In the genomic region with DNA sequence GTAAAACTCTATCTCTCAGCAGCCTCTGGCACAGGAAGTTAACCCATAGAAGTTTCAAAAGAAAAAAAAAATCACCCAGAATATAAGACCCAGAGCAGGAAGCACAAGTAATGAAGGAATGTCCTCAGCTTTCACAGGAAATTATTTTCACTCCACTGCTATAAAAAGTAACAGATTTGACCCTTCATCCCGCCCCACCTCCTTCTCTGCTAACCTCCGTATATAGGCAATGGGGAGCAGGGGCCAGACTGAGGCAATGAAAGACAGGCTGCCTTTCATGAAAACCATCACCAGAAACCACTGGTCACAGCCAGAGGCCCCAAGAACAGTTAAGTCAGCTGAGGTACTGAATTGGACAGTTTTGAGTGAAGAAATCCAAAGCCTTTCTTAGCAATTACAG, we compare ENCODE assay signal across 22 mouse cellular contexts.
DNase-seq lines count a peak whose midpoint lies in the region; ATAC-seq and TF ChIP-seq lines count a peak whose summit lies in the region.
"Had no signal": no experiment of that assay in that cellular context is flagged by ENCODE, and none has a peak within 500 bp of the region (broad histone marks: within the 10 kb centered on the region; RNA-seq: fewer than 3 reads in every experiment).

No protein-coding gene starts in this region.

- H3K4me3 ChIP-seq in kidney, embryonic 15.5 days (replicated peaks), result no peak overlapping the region
- no peak overlapping the region for H3K4me3 ChIP-seq in embryonic facial prominence, embryonic 10.5 days
- no peak overlapping the region for H3K4me3 ChIP-seq in embryonic facial prominence, embryonic 15.5 days (replicated peaks)
- H3K4me3 ChIP-seq in limb, embryonic 14.5 days (replicated peaks; ENCODE audit: low read length), result no peak overlapping the region
- H3K4me3 ChIP-seq: heart, embryonic 10.5 days had no signal

- WGBS in kidney, embryonic 15.5 days, result 38% methylated on average over 2 of the region's 2 CpGs
- 27% methylated on average over 2 of the region's 2 CpGs for WGBS in embryonic facial prominence, embryonic 10.5 days
- WGBS in embryonic facial prominence, embryonic 15.5 days, result 30% methylated on average over 2 of the region's 2 CpGs
- WGBS in limb, embryonic 14.5 days, result 21% methylated on average over 2 of the region's 2 CpGs

- TF ChIP-seq POLR2A in limb, embryonic 14.5 days (IDR thresholded peaks at IDR 0.05; ENCODE audit: borderline replicate concordance, extremely low read depth, insufficient read depth, insufficient read length), result no peak

- ATAC-seq in kidney, embryonic 15.5 days (replicated peaks; ENCODE audit: low FRiP score), result no peak
- no peak for ATAC-seq in embryonic facial prominence, embryonic 15.5 days (ENCODE audit: insufficient number of reproducible peaks, low FRiP score, low TSS enrichment, low read depth)
- ATAC-seq in limb, embryonic 14.5 days (ENCODE audit: low FRiP score, low read depth), result peak; percentile 57
- ATAC-seq: forebrain, embryonic 14.5 days; intestine, embryonic 16.5 days; midbrain, embryonic 16.5 days had no signal

- H3K9ac ChIP-seq in kidney, embryonic 15.5 days, result no peak overlapping the region
- no peak overlapping the region for H3K9ac ChIP-seq in embryonic facial prominence, embryonic 15.5 days
- no peak overlapping the region for H3K9ac ChIP-seq in limb, embryonic 14.5 days (ENCODE audit: low read depth, low read length, severe bottlenecking)
- H3K9ac ChIP-seq: hindbrain, embryonic 14.5 days had no signal

- DNase-seq in kidney, adult 11 months, result no peak
- peak; percentile 62 for DNase-seq in embryonic facial prominence, embryonic 10.5 days (ENCODE audit: low spot score)
- DNase-seq in limb, embryonic 14.5 days (ENCODE audit: low spot score), result peak; percentile 27
- no peak for DNase-seq in ovary, postnatal 10 days (ENCODE audit: low spot score)
- DNase-seq in ovary, postnatal 36 days (ENCODE audit: low spot score), result no peak
- DNase-seq: adrenal gland, adult 2 months; cerebellum, adult 9-10 months; gastrocnemius, postnatal 36 days; heart, postnatal 10 days; layer of hippocampus, adult 9-11 months; lung, adult 18-20 months; lung, postnatal 36 days; retina, postnatal 1 day; thymus, postnatal 14 days had no signal

- peak overlapping the region; percentile 59; the same call in 1 of the 2 replicates for H3K27ac ChIP-seq in kidney, embryonic 15.5 days
- peak overlapping the region; percentile 54; the same call in 1 of the 2 replicates for H3K27ac ChIP-seq in embryonic facial prominence, embryonic 10.5 days (replicated peaks)
- H3K27ac ChIP-seq in embryonic facial prominence, embryonic 15.5 days (replicated peaks), result 0 out of 2 replicates have a peak overlapping the region, but pooled peaks have one; percentile 18
- 0 out of 2 replicates have a peak overlapping the region, but pooled peaks have one; percentile 46 for H3K27ac ChIP-seq in limb, embryonic 14.5 days (replicated peaks; ENCODE audit: low read depth, low read length)
- H3K27ac ChIP-seq: heart, embryonic 10.5 days; hindbrain, embryonic 14.5 days had no signal

- H3K4me1 ChIP-seq in kidney, embryonic 15.5 days, result peaks cover 22% of the 10 kb centered on the region
- peaks cover 34% of the 10 kb centered on the region for H3K4me1 ChIP-seq in embryonic facial prominence, embryonic 10.5 days
- H3K4me1 ChIP-seq in embryonic facial prominence, embryonic 15.5 days, result no peaks in the 10 kb centered on the region
- peaks cover 12% of the 10 kb centered on the region for H3K4me1 ChIP-seq in limb, embryonic 14.5 days (ENCODE audit: control insufficient read depth, insufficient read depth, low read length)
- H3K4me1 ChIP-seq: heart, embryonic 10.5 days had no signal

- no peaks in the 10 kb centered on the region for H3K36me3 ChIP-seq in kidney, embryonic 15.5 days
- no peaks in the 10 kb centered on the region for H3K36me3 ChIP-seq in embryonic facial prominence, embryonic 10.5 days (replicated peaks)
- no peaks in the 10 kb centered on the region for H3K36me3 ChIP-seq in embryonic facial prominence, embryonic 15.5 days
- no peaks in the 10 kb centered on the region for H3K36me3 ChIP-seq in limb, embryonic 14.5 days (ENCODE audit: control insufficient read depth, insufficient read depth, low read length)
- H3K36me3 ChIP-seq: heart, embryonic 10.5 days had no signal

- no peaks in the 10 kb centered on the region for H3K27me3 ChIP-seq in kidney, embryonic 15.5 days
- H3K27me3 ChIP-seq in embryonic facial prominence, embryonic 10.5 days (replicated peaks; ENCODE audit: low read depth, poor library complexity, severe bottlenecking), result no peaks in the 10 kb centered on the region
- H3K27me3 ChIP-seq in embryonic facial prominence, embryonic 15.5 days, result no peaks in the 10 kb centered on the region
- no peaks in the 10 kb centered on the region for H3K27me3 ChIP-seq in limb, embryonic 14.5 days (ENCODE audit: control insufficient read depth, insufficient read depth, low read length)

- no peaks in the 10 kb centered on the region for H3K9me3 ChIP-seq in kidney, embryonic 15.5 days (replicated peaks)
- H3K9me3 ChIP-seq in embryonic facial prominence, embryonic 10.5 days, result no peaks in the 10 kb centered on the region
- H3K9me3 ChIP-seq in embryonic facial prominence, embryonic 15.5 days (replicated peaks), result no peaks in the 10 kb centered on the region
- no peaks in the 10 kb centered on the region for H3K9me3 ChIP-seq in limb, embryonic 14.5 days (ENCODE audit: control insufficient read depth, low read length)
- H3K9me3 ChIP-seq: heart, embryonic 10.5 days had no signal

- no peak overlapping the region for H3K4me2 ChIP-seq in kidney, embryonic 15.5 days
- H3K4me2 ChIP-seq in embryonic facial prominence, embryonic 15.5 days (replicated peaks), result no peak overlapping the region
- no peak overlapping the region for H3K4me2 ChIP-seq in limb, embryonic 14.5 days (replicated peaks; ENCODE audit: low read depth, low read length, severe bottlenecking)
- H3K4me2 ChIP-seq: hindbrain, embryonic 14.5 days; liver, embryonic 11.5 days had no signal

Comparison
In these comparisons a context has a peak if more than half of its experiments do, and no peak if none do; other contexts are left out.
1. DNase-seq: peak in embryonic facial prominence, embryonic 10.5 days (single experiment) and limb, embryonic 14.5 days (single experiment); none in kidney, adult 11 months (single experiment), ovary, postnatal 10 days (single experiment) and ovary, postnatal 36 days (single experiment).
2. Peak in every context shown above with its lines, with median percentiles within 50 percentile points of each other: H3K27ac ChIP-seq.